Mouse (Mus musculus): ENCODE data around the gene Slc25a36.

The Slc25a36 gene

DNA sequence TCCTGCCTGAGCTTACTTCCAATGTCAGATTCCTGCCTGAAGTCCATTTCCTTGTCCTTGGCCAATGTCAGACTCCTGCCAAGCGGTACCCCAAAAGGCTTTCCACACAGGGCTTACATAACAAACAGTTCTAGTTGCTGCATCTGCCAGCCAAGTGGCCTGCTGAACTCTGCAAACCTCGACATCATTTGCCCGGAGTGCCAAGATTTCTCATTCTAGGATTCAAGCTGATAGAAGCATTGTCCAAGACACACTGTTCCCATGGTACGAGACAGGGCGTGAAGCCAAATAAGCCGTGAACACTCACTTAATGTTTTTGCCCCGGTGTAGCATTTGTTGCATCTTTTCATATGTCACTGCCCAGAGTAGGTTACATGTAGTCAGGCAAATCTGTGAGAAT lies 74.3 kb downstream of the Slc25a36 start:
- no peak for DNase-seq

DNA sequence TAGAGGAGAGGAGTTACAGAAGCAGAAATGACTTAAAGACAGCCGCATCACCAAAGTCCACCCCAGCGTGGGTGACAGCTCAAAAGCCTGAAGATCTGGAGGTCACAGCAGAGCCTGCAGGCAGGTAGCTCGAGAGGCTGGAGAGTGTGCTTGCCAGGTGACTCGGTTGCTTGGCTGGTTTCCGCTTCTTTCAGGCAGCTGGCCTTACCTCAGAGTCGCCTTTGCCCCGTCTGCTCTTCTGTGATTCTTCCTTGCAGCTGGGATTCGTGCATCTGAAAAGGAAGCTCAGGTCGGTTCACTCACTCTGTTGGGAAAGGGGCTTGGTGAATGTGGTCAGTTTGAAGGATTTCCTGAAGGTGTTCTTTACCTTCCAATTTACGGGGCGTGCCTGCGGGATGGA lies 83.6 kb downstream of the Slc25a36 start:
- DNase-seq: no peak

DNA sequence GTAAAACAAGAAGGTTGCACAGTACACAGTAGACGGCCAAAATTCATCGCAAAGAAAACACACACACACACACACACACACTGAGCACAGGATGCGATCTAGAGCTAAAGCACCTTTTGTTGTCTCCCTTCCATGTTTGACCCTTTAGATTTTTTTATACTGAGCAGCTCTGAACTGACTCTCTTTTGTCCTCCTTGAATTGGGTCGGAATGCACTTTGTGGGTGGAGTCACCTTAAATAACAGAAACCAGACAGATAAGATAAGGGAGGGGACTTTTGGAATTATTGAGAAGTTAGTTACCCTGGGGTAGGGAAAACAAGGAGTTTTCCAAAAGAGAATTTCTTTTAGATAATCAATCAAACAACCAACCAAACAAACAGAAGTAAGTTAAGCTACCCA lies 85.0 kb downstream of the Slc25a36 start:
- no peak for DNase-seq

All from cerebellum, adult 8-10 months (tissue).